ENCODE assay signal across 9 mouse cellular contexts in the genomic region with DNA sequence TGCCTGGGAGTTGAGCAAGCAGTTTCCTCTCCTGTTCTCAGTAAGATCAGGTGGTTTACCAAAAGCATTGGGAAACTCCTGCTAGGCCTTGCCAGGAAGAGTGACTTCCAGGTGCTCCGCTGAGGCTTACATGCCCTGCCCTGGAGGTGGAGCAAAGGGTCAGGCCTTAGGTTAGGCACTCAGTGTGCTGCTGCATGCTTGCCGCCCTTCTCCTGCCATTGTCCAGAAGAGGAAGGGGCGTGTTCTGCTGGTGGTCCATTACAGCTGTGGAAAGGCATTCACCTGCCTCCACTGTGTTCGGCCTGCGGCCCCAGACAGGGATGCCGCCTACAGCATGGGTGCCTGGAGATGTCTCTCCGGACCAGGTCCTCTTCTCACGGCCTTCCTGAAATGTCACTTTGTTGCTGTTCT. TPM values are rescaled to one million over a fixed set of nuclear protein-coding genes. Genes with fewer than 3 reads are reported as not detected.
DNase-seq lines count a peak whose midpoint lies in the region; ATAC-seq lines count a peak whose summit lies in the region.
"Had no signal": no experiment of that assay in that cellular context is flagged by ENCODE, and none has a peak within 500 bp of the region (broad histone marks: within the 10 kb centered on the region; RNA-seq: fewer than 3 reads in every experiment).

No protein-coding gene starts in this region.

- no peak overlapping the region for H3K4me2 ChIP-seq in intestine, embryonic 15.5 days (replicated peaks)

- 86% methylated on average over 8 of the region's 8 CpGs for WGBS in intestine, embryonic 15.5 days

- peaks cover 13% of the 10 kb centered on the region; the same call in 1 of the 2 replicates for H3K4me1 ChIP-seq in intestine, embryonic 15.5 days (replicated peaks)

- H3K36me3 ChIP-seq in intestine, embryonic 15.5 days = peaks cover 4% of the 10 kb centered on the region; the same call in 1 of the 2 replicates

- no peaks in the 10 kb centered on the region for H3K9me3 ChIP-seq in intestine, embryonic 15.5 days

- H3K9ac ChIP-seq in intestine, embryonic 15.5 days = no peak overlapping the region
- H3K9ac ChIP-seq: forebrain, postnatal 0 days had no signal

- peak; percentile 36 for DNase-seq in adrenal gland, adult 2 months
- DNase-seq in adrenal gland, adult 8-10 months = no peak
- DNase-seq in gastrocnemius, postnatal 25 days = peak; percentile 76
- DNase-seq in lung, postnatal 10 days = peak; percentile 63
- no peak for DNase-seq in thymus, postnatal 10 days (ENCODE audit: low spot score in 2 of 2)
- no peak for DNase-seq in spleen, postnatal 36 days (ENCODE audit: low spot score in 2 of 2)
- DNase-seq in neural tube, embryonic 10.5 days (ENCODE audit: extremely low spot score, low spot score) = no peak
- DNase-seq: forebrain, postnatal 0 days had no signal

- no peak for ATAC-seq in intestine, embryonic 15.5 days

- H3K27me3 ChIP-seq in intestine, embryonic 15.5 days (replicated peaks) = no peaks in the 10 kb centered on the region

- no peak overlapping the region for H3K4me3 ChIP-seq in intestine, embryonic 15.5 days (replicated peaks)

- peak overlapping the region; percentile 45 for H3K27ac ChIP-seq in intestine, embryonic 15.5 days

RNA-seq across cellular contexts. Expression of a gene that starts 9.6 kb away (rescaled TPM):
- total RNA-seq in adrenal gland, adult 2 months (2021) = 1 to 10 TPM; 1.8 to 5.3 TPM
- 3.6 and 3.8 TPM in 2 replicates for polyA plus RNA-seq in adrenal gland, adult 2 months (2012; rRNA removed)
- 1 to 10 TPM; 1.7 to 2.9 (median 2.7) TPM for total RNA-seq in adrenal gland, adult 8-10 months (2022)
- 100 to 1,000 TPM in 1 of 2 experiments, 10 to 100 TPM in 1; 54.6 to 343 TPM for total RNA-seq in gastrocnemius, postnatal 25 days (2021)
- polyA plus RNA-seq in intestine, embryonic 15.5 days (2015; fragmentation: Nextera tagmentation; extraction: Ambion mirVana) = 8.1 and 8.3 TPM in 2 replicates

RNA-seq across cellular contexts. Expression of a gene that starts 16.9 kb away (rescaled TPM):
- 10 to 100 TPM in 1 of 2 experiments, 1 to 10 TPM in 1; 6.2 to 12.7 TPM for total RNA-seq in adrenal gland, adult 2 months (2021)
- polyA plus RNA-seq in adrenal gland, adult 2 months (2012; rRNA removed) = 0.64 and 0.88 TPM in 2 replicates
- 1 to 10 TPM in 3 of 4 experiments, under 1 TPM in 1; 0.65 to 4.7 (median 2.9) TPM for total RNA-seq in adrenal gland, adult 8-10 months (2022)
- total RNA-seq in gastrocnemius, postnatal 25 days (2021) = not detected
- 1.1 and 2.6 TPM in 2 replicates for polyA plus RNA-seq in intestine, embryonic 15.5 days (2015; fragmentation: Nextera tagmentation; extraction: Ambion mirVana)
- total RNA-seq: forebrain, postnatal 0 days had no signal

RNA-seq across cellular contexts. Expression of a gene that starts 44.0 kb away (rescaled TPM):
- 10 to 100 TPM; 16.0 to 24.6 TPM for total RNA-seq in adrenal gland, adult 2 months (2021)
- polyA plus RNA-seq in adrenal gland, adult 2 months (2012; rRNA removed) = 21.6 and 22.1 TPM in 2 replicates
- 10 to 100 TPM; 20.1 to 23.7 (median 22.8) TPM for total RNA-seq in adrenal gland, adult 8-10 months (2022)
- total RNA-seq in gastrocnemius, postnatal 25 days (2021) = 1 to 10 TPM; 6.3 TPM
- polyA plus RNA-seq in intestine, embryonic 15.5 days (2015; fragmentation: Nextera tagmentation; extraction: Ambion mirVana) = 22.0 and 22.2 TPM in 2 replicates

RNA-seq across cellular contexts. Expression of a gene that starts 54.2 kb away (rescaled TPM):
- total RNA-seq in adrenal gland, adult 2 months (2021) = 1 to 10 TPM in 1 of 2 experiments, under 1 TPM in 1; 0.97 to 2.5 TPM
- 0.18 and 0.19 TPM in 2 replicates for polyA plus RNA-seq in adrenal gland, adult 2 months (2012; rRNA removed)
- total RNA-seq in adrenal gland, adult 8-10 months (2022) = 1 to 10 TPM in 1 of 4 experiments, under 1 TPM in 3; 0.38 to 1.0 (median 0.59) TPM
- total RNA-seq in gastrocnemius, postnatal 25 days (2021) = under 1 TPM; 0.28 to 0.32 TPM
- polyA plus RNA-seq in intestine, embryonic 15.5 days (2015; fragmentation: Nextera tagmentation; extraction: Ambion mirVana) = 3.2 and 5.1 TPM in 2 replicates

Comparison
In these comparisons a context has a peak if more than half of its experiments do, and no peak if none do; other contexts are left out.
1. DNase-seq: peak in adrenal gland, adult 2 months (single experiment), gastrocnemius, postnatal 25 days (single experiment) and lung, postnatal 10 days (single experiment); none in adrenal gland, adult 8-10 months (single experiment), thymus, postnatal 10 days (0 of 2), spleen, postnatal 36 days (0 of 2) and neural tube, embryonic 10.5 days (single experiment).
2. RNA of a gene that starts 9.6 kb away (total RNA-seq): 54.6 to 343 TPM in gastrocnemius, postnatal 25 days; 1.8 to 5.3 TPM in adrenal gland, adult 2 months and 1.7 to 2.9 TPM in adrenal gland, adult 8-10 months; every median in the first group is over 4 times any median in the second.